10 mouse cellular contexts compared by ENCODE assay signal in the genomic region with DNA sequence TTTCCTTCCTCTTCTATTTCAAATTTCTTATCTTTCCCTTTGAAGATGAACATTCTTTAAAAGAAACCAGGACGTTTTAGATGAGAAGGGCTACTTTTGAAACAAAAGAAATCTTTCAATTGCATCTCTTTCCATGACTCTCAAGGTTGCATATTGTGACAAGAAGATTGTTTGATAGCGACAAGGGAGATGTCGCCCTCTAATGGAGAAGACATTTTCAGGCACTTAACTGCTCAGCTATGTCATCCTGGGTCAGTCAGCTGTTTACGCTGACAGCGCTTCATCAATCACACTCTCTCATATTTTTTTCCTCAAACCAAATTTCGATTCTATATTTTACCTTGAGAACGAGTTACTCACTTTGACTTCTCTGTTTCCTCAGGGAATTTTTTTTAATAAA.
DNase-seq lines count a peak whose midpoint lies in the region; ATAC-seq and TF ChIP-seq lines count a peak whose summit lies in the region.
"Had no signal": no experiment of that assay in that cellular context is flagged by ENCODE, and none has a peak within 500 bp of the region (broad histone marks: within the 10 kb centered on the region; RNA-seq: fewer than 3 reads in every experiment).

No protein-coding gene starts in this region.

- no peak for TF ChIP-seq EP300 in liver, embryonic 14.5 days (IDR thresholded peaks at IDR 0.05; ENCODE audit: low read depth)
- TF ChIP-seq EP300 in stomach, postnatal 0 days (optimal IDR thresholded peaks at IDR 0.05) = no peak

- no peak for TF ChIP-seq POLR2A in cortical plate, adult 2 months (IDR thresholded peaks at IDR 0.05; ENCODE audit: extremely low read depth, insufficient read depth, low read length)

- no peaks in the 10 kb centered on the region; a peak in 1 of 4 replicates for H3K4me1 ChIP-seq in liver, embryonic 14.5 days (replicated peaks; ENCODE audit: control insufficient read depth in 2 of 2, insufficient read depth in 2 of 2, low read length in 1 of 2)
- H3K4me1 ChIP-seq in cortical plate, adult 2 months (ENCODE audit: control insufficient read depth, insufficient read depth, low read length) = peaks cover 1% of the 10 kb centered on the region; the same call in 1 of the 2 replicates
- H3K4me1 ChIP-seq in stomach, postnatal 0 days (replicated peaks; ENCODE audit: control insufficient read depth, insufficient read depth) = no peaks in the 10 kb centered on the region

- no peaks in the 10 kb centered on the region for H3K36me3 ChIP-seq in liver, embryonic 14.5 days (replicated peaks; ENCODE audit: control insufficient read depth, insufficient read depth, low read depth)
- H3K36me3 ChIP-seq in stomach, postnatal 0 days (ENCODE audit: control insufficient read depth, insufficient read depth, low read length) = no peaks in the 10 kb centered on the region
- H3K36me3 ChIP-seq: heart, embryonic 15.5 days had no signal

- no peak overlapping the region for H3K27ac ChIP-seq in liver, embryonic 14.5 days
- H3K27ac ChIP-seq in cortical plate, adult 2 months (ENCODE audit: insufficient read depth, low read length) = no peak overlapping the region
- no peak overlapping the region for H3K27ac ChIP-seq in stomach, postnatal 0 days (replicated peaks)
- H3K27ac ChIP-seq: heart, embryonic 15.5 days; macrophage had no signal

- 21% methylated on average over 7 of the region's 7 CpGs for WGBS in liver, embryonic 14.5 days (ENCODE audit: insufficient replicate concordance)
- 23% methylated on average over 7 of the region's 7 CpGs for WGBS in stomach, postnatal 0 days

- no peak overlapping the region for H3K4me2 ChIP-seq in liver, embryonic 14.5 days (ENCODE audit: low read depth)
- H3K4me2 ChIP-seq in stomach, postnatal 0 days (replicated peaks; ENCODE audit: low read depth) = no peak overlapping the region
- H3K4me2 ChIP-seq: heart, embryonic 15.5 days had no signal

- no peak overlapping the region for H3K4me3 ChIP-seq in liver, embryonic 14.5 days (ENCODE audit: insufficient read depth in 1 of 2, low read depth in 2 of 2, low read length in 2 of 2)
- H3K4me3 ChIP-seq in cortical plate, adult 2 months (ENCODE audit: insufficient read depth, low read length) = no peak overlapping the region
- no peak overlapping the region for H3K4me3 ChIP-seq in stomach, postnatal 0 days (ENCODE audit: low read depth, low read length)
- H3K4me3 ChIP-seq: heart, embryonic 15.5 days had no signal

- no peaks in the 10 kb centered on the region for H3K27me3 ChIP-seq in liver, embryonic 14.5 days (ENCODE audit: control insufficient read depth, insufficient read depth, low read length)
- H3K27me3 ChIP-seq in stomach, postnatal 0 days (ENCODE audit: control insufficient read depth, insufficient read depth, low read length) = no peaks in the 10 kb centered on the region
- H3K27me3 ChIP-seq: heart, embryonic 15.5 days had no signal

- no peak overlapping the region for H3K9ac ChIP-seq in liver, embryonic 14.5 days (replicated peaks)
- H3K9ac ChIP-seq in stomach, postnatal 0 days (ENCODE audit: low read length) = no peak overlapping the region
- H3K9ac ChIP-seq: heart, embryonic 15.5 days had no signal

- TF ChIP-seq CTCF in liver, embryonic 14.5 days (IDR thresholded peaks at IDR 0.05; ENCODE audit: low read depth) = peak; percentile 57
- peak; percentile 64 for TF ChIP-seq CTCF in cortical plate, adult 2 months (IDR thresholded peaks at IDR 0.05; ENCODE audit: extremely low read depth, insufficient read depth, low read length)
- peak; percentile 79 for TF ChIP-seq CTCF in stomach, postnatal 0 days (IDR thresholded peaks at IDR 0.05; ENCODE audit: low read depth)

- ATAC-seq in liver, embryonic 14.5 days (ENCODE audit: insufficient read depth) = no peak
- ATAC-seq in stomach, postnatal 0 days (ENCODE audit: low FRiP score, low TSS enrichment) = no peak
- no peak for ATAC-seq in activated CD4-positive, CD25-positive, alpha-beta regulatory T cell, adult 4 months

- peak; percentile 75 for DNase-seq in embryo, embryonic 10 days (ENCODE audit: low spot score)
- no peak for DNase-seq in embryo, embryonic 9.5 days (ENCODE audit: extremely low spot score)
- no peak for DNase-seq in liver, embryonic 14.5 days (ENCODE audit: low read depth in 3 of 3, low spot score in 3 of 3)
- no peak for DNase-seq in liver
- no peak for DNase-seq in stomach, postnatal 0 days (ENCODE audit: low spot score)
- DNase-seq in ovary, postnatal 36 days (ENCODE audit: low spot score) = no peak

- no peaks in the 10 kb centered on the region for H3K9me3 ChIP-seq in liver, embryonic 14.5 days (ENCODE audit: control insufficient read depth, low read length)
- H3K9me3 ChIP-seq in stomach, postnatal 0 days (ENCODE audit: control insufficient read depth, low read length) = no peaks in the 10 kb centered on the region
- H3K9me3 ChIP-seq: heart, embryonic 15.5 days had no signal
